In the genomic region with DNA sequence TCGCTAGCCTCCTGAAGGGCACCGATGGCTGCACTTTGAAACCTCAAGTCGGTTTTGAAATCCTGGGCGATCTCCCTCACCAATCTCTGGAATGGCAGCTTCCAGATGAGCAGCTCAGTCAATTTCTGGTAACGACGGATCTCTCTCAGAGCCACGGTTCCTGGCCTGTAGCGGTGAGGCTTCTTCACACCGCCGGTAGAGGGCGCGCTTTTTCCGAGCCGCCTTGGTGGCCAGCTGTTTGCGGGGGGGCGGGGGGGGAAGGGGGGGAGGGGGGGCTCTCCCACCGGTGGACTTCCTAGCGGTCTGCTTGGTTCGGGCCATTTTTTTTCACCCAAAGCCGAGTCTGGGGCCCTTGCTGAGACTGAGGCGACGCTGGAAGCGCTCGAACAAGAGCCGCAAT, we compare ENCODE assay signal across 8 mouse cellular contexts. TPM values are rescaled to one million over a fixed set of nuclear protein-coding genes. Genes with fewer than 3 reads are reported as not detected.
DNase-seq lines count a peak whose midpoint lies in the region; ATAC-seq and TF ChIP-seq lines count a peak whose summit lies in the region.
"Not testable (repeated sequence)": the region's sequence is repeated elsewhere in the genome, so short reads cannot be mapped to it uniquely, and the experiment has no call there.
"Had no signal": no experiment of that assay in that cellular context is flagged by ENCODE, and none has a peak within 500 bp of the region (broad histone marks: within the 10 kb centered on the region; RNA-seq: fewer than 3 reads in every experiment).

No protein-coding gene starts in this region.

- not testable (repeated sequence) for H3K36me3 ChIP-seq in embryonic facial prominence, embryonic 12.5 days; heart, adult 2 months (ENCODE audit: control insufficient read depth, insufficient read depth, low read length); intestine, embryonic 15.5 days; small intestine, adult 2 months (ENCODE audit: control insufficient read depth, insufficient read depth, low read length)

- not testable (repeated sequence) for H3K27me3 ChIP-seq in embryonic facial prominence, embryonic 12.5 days; heart, adult 2 months (ENCODE audit: control insufficient read depth, insufficient read depth, low read length); intestine, embryonic 15.5 days (replicated peaks); small intestine, adult 2 months (ENCODE audit: control insufficient read depth, insufficient read depth, low read length)

- H3K9me3 ChIP-seq in embryonic facial prominence, embryonic 12.5 days; intestine, embryonic 15.5 days: not testable (repeated sequence)

- not testable (repeated sequence) for H3K4me3 ChIP-seq in embryonic facial prominence, embryonic 12.5 days; heart, adult 2 months; intestine, embryonic 15.5 days (replicated peaks); small intestine, adult 2 months (ENCODE audit: low read depth, low read length)

- not testable (repeated sequence) for H3K79me2 ChIP-seq in heart, adult 2 months (replicated peaks; ENCODE audit: control insufficient read depth, insufficient read depth, low read length)

- not testable (repeated sequence) for TF ChIP-seq EP300 in heart, adult 2 months (IDR thresholded peaks at IDR 0.05; ENCODE audit: insufficient read depth, low read depth, low read length)

- not testable (repeated sequence) for H3K9ac ChIP-seq in embryonic facial prominence, embryonic 12.5 days; heart, adult 2 months (ENCODE audit: low read depth, low read length); intestine, embryonic 15.5 days

- H3K27ac ChIP-seq in embryonic facial prominence, embryonic 12.5 days; heart, adult 2 months; intestine, embryonic 15.5 days; small intestine, adult 2 months (ENCODE audit: insufficient read depth, low read depth, low read length): not testable (repeated sequence)

- TF ChIP-seq CTCF in heart, adult 2 months (IDR thresholded peaks at IDR 0.05): peak; percentile 47
- peak; percentile 26; the same call in 1 of the 2 replicates for TF ChIP-seq CTCF in small intestine, adult 2 months (IDR thresholded peaks at IDR 0.05; ENCODE audit: extremely low read depth, insufficient read length, insufficient replicate concordance, low read depth, low read length)

- DNase-seq in adrenal gland, postnatal 10 days: peak; percentile 36
- peak in 1 of 2 experiments; percentile 32 for DNase-seq in heart, adult 2 months
- peak; percentile 55 for DNase-seq in liver

- intact Hi-C loops in heart, adult 2 months (cut with DNase I): not testable (repeated sequence)

- not testable (repeated sequence) for TF ChIP-seq POLR2A in heart, adult 2 months (IDR thresholded peaks at IDR 0.05; ENCODE audit: insufficient read depth, low read depth, low read length); small intestine, adult 2 months (IDR thresholded peaks at IDR 0.05; ENCODE audit: low read depth, low read length)

- 14% methylated on average over 22 of the region's 25 CpGs for WGBS in embryonic facial prominence, embryonic 12.5 days
- 18% methylated on average over 24 of the region's 25 CpGs for WGBS in heart, adult 2 months
- whole genome bisulfite sequencing in intestine, embryonic 15.5 days: 15% methylated on average over 24 of the region's 25 CpGs
- WGBS in small intestine, adult 2 months: 19% methylated on average over 23 of the region's 25 CpGs

- ATAC-seq in embryonic facial prominence, embryonic 12.5 days (ENCODE audit: insufficient number of reproducible peaks, insufficient read depth, low FRiP score, low TSS enrichment); intestine, embryonic 15.5 days: not testable (repeated sequence)
- ATAC-seq in megakaryocyte progenitor cell, adult 5-6 weeks (replicated peaks; ENCODE audit: poor library complexity): peak; percentile 78

- not testable (repeated sequence) for H3K4me1 ChIP-seq in embryonic facial prominence, embryonic 12.5 days; heart, adult 2 months (ENCODE audit: control insufficient read depth, insufficient read depth, low read length); intestine, embryonic 15.5 days (replicated peaks); small intestine, adult 2 months (ENCODE audit: control insufficient read depth, insufficient read depth, insufficient read length, low read length)

- H3K4me2 ChIP-seq in embryonic facial prominence, embryonic 12.5 days (replicated peaks): peak overlapping the region; percentile 42
- peak overlapping the region; percentile 35; the same call in 1 of the 2 replicates for H3K4me2 ChIP-seq in intestine, embryonic 15.5 days (replicated peaks)

RNA-seq across cellular contexts. Expression of a gene that starts 28.0 kb away (rescaled TPM):
- 10 to 100 TPM in 1 of 2 experiments, 1 to 10 TPM in 1; 6.7 to 10.1 TPM for total RNA-seq in adrenal gland, postnatal 10 days (2021)
- 3.5 and 3.9 TPM in 2 replicates for polyA plus RNA-seq in embryonic facial prominence, embryonic 12.5 days (2016; fragmentation: Nextera tagmentation; extraction: Ambion mirVana)
- total RNA-seq in heart, adult 2 months (2021): 10 to 100 TPM; 17.5 to 20.1 TPM
- polyA plus RNA-seq in heart, adult 2 months (2012; rRNA removed): 42.4 and 47.6 TPM in 2 replicates
- 2.9 and 4.5 TPM in 2 replicates for polyA plus RNA-seq in intestine, embryonic 15.5 days (2015; fragmentation: Nextera tagmentation; extraction: Ambion mirVana)
- total RNA-seq in megakaryocyte progenitor cell, adult 5-6 weeks (2015): not detected in 2 replicates
- total RNA-seq in megakaryocyte progenitor cell, adult 5-6 weeks (2017): not detected in 2 replicates
- polyA plus RNA-seq in small intestine, adult 2 months (2012; rRNA removed): 35.1 and 45.3 TPM in 2 replicates

RNA-seq across cellular contexts. Expression of a gene that starts 28.8 kb away (rescaled TPM):
- 1 to 10 TPM in 1 of 2 experiments, under 1 TPM in 1; 0.72 to 1.2 TPM for total RNA-seq in adrenal gland, postnatal 10 days (2021)
- polyA plus RNA-seq in embryonic facial prominence, embryonic 12.5 days (2016; fragmentation: Nextera tagmentation; extraction: Ambion mirVana): 0.08 and 0.18 TPM in 2 replicates
- 1 to 10 TPM; 1.2 to 1.4 TPM for total RNA-seq in heart, adult 2 months (2021)
- 2.4 and 3.4 TPM in 2 replicates for polyA plus RNA-seq in heart, adult 2 months (2012; rRNA removed)
- polyA plus RNA-seq in intestine, embryonic 15.5 days (2015; fragmentation: Nextera tagmentation; extraction: Ambion mirVana): 0.08 TPM in 1 of 2 replicates, not detected in the other
- not detected in 2 replicates for total RNA-seq in megakaryocyte progenitor cell, adult 5-6 weeks (2015)
- total RNA-seq in megakaryocyte progenitor cell, adult 5-6 weeks (2017): not detected in 2 replicates
- polyA plus RNA-seq in small intestine, adult 2 months (2012; rRNA removed): 0.08 and 0.30 TPM in 2 replicates
- total RNA-seq: MEL had no signal

RNA-seq across cellular contexts. Expression of a gene that starts 35.3 kb away (rescaled TPM):
- 100 to 1,000 TPM; 156 to 166 TPM for total RNA-seq in adrenal gland, postnatal 10 days (2021)
- 156 and 157 TPM in 2 replicates for polyA plus RNA-seq in embryonic facial prominence, embryonic 12.5 days (2016; fragmentation: Nextera tagmentation; extraction: Ambion mirVana)
- total RNA-seq in heart, adult 2 months (2021): 10 to 100 TPM; 83.8 to 89.9 TPM
- polyA plus RNA-seq in heart, adult 2 months (2012; rRNA removed): 85.3 and 101 TPM in 2 replicates
- 157 and 162 TPM in 2 replicates for polyA plus RNA-seq in intestine, embryonic 15.5 days (2015; fragmentation: Nextera tagmentation; extraction: Ambion mirVana)
- 0.37 TPM in 1 of 2 replicates, not detected in the other for total RNA-seq in megakaryocyte progenitor cell, adult 5-6 weeks (2015)
- total RNA-seq in megakaryocyte progenitor cell, adult 5-6 weeks (2017): not detected in 2 replicates
- polyA plus RNA-seq in small intestine, adult 2 months (2012; rRNA removed): 143 and 197 TPM in 2 replicates
- total RNA-seq: MEL had no signal
